Mouse (Mus musculus) left cerebral cortex, adult 6 months (tissue): Measurements from ENCODE around the gene Foxg1. TPM values are rescaled to one million over a fixed set of nuclear protein-coding genes. Genes with fewer than 3 reads are reported as not detected.

Experiments
- long read RNA-seq, 2 experiments: library from polyadenylated mRNA; unstranded; transcript quantifications; one replicate each; pipeline ENCODE4 v2.0.0; 2019 to 2020
- polyA plus RNA-seq: library from polyadenylated mRNA; unstranded; fragments of <200 nt; fragmentation: Nextera tagmentation; gene quantifications from 2 replicates; pipeline ENCODE4 v1.2.3, GENCODE M21; 2021

Foxg1 gene
- 10.7 and 14.2 TPM in 2 replicates for polyA plus RNA-seq
- long read RNA-seq, experiment 1, transcript Foxg1-204 (1 exons, 3,973 nt): major isoform, 44 of 44 reads
- long read RNA-seq, experiment 1, partial matches to known transcripts: 0 of 44 reads
- long read RNA-seq, experiment 1, other reads (novel, unspliced or antisense): 0 of 44 reads
- long read RNA-seq, experiment 2, transcript Foxg1-204 (1 exons, 3,973 nt): major isoform, 25 of 25 reads
- long read RNA-seq, experiment 2, partial matches to known transcripts: 0 of 25 reads
- long read RNA-seq, experiment 2, other reads (novel, unspliced or antisense): 0 of 25 reads

GRCm38 (mm10) chr12:49382565-49383520 lies at the start of gene Foxg1:
Foxg1 (plus strand) TSS chr12:49382660.

GRCm38 (mm10) chr12:49384876-49385630 lies 2.6 kb downstream of the Foxg1 start, which contains the start of gene Gm43517:
Gm43517 (plus strand) TSS chr12:49385174.

Other genes with a start within 250 kb of the Foxg1 start
- 0.33 and 0.40 TPM in 2 replicates for gene Gm43517, start 2.5 kb downstream of the Foxg1 start, polyA plus RNA-seq